11 mouse cellular contexts compared by ENCODE assay signal in genomic region chr2:18943930-18944329, GRCm38 (mm10). TPM values are rescaled to one million over a fixed set of nuclear protein-coding genes. Genes with fewer than 3 reads are reported as not detected.
A peak's percentile ranks its signal among the peaks of the same experiment; 100 is the strongest.
DNase-seq lines count a peak whose midpoint lies in the region; ATAC-seq and TF ChIP-seq lines count a peak whose summit lies in the region.
"Had no signal": no experiment of that assay in that cellular context is flagged by ENCODE, and none has a peak within 500 bp of the region (broad histone marks: within the 10 kb centered on the region; RNA-seq: fewer than 3 reads in every experiment).

No protein-coding gene starts in this region.

- H3K27ac ChIP-seq in spleen, adult 2 months (ENCODE audit: insufficient read depth, low read length) = peak overlapping the region; percentile 45
- peak overlapping the region; percentile 11 for H3K27ac ChIP-seq in heart, embryonic 16.5 days (ENCODE audit: low read length)
- H3K27ac ChIP-seq in midbrain, embryonic 16.5 days (ENCODE audit: low read length) = no peak overlapping the region
- no peak overlapping the region for H3K27ac ChIP-seq in hindbrain, embryonic 14.5 days
- H3K27ac ChIP-seq: hindbrain, embryonic 15.5 days had no signal

- 39% methylated on average over 2 of the region's 2 CpGs for WGBS in spleen, adult 2 months
- 72% methylated on average over 2 of the region's 2 CpGs for WGBS in heart, embryonic 16.5 days
- 79% methylated on average over 2 of the region's 2 CpGs for WGBS in midbrain, embryonic 16.5 days
- WGBS in hindbrain, embryonic 14.5 days = 68% methylated on average over 2 of the region's 2 CpGs

- no peaks in the 10 kb centered on the region for H3K36me3 ChIP-seq in spleen, adult 2 months (ENCODE audit: control insufficient read depth, insufficient read depth, low read length)
- no peaks in the 10 kb centered on the region for H3K36me3 ChIP-seq in heart, embryonic 16.5 days (ENCODE audit: control insufficient read depth, insufficient read depth)
- H3K36me3 ChIP-seq in midbrain, embryonic 16.5 days (ENCODE audit: control insufficient read depth, insufficient read depth, low read length) = no peaks in the 10 kb centered on the region
- H3K36me3 ChIP-seq in hindbrain, embryonic 14.5 days (replicated peaks; ENCODE audit: control insufficient read depth, insufficient read depth) = no peaks in the 10 kb centered on the region
- H3K36me3 ChIP-seq: hindbrain, embryonic 15.5 days had no signal

- no peaks in the 10 kb centered on the region for H3K27me3 ChIP-seq in spleen, adult 2 months (ENCODE audit: control insufficient read depth, insufficient read depth, low read length)
- H3K27me3 ChIP-seq in heart, embryonic 16.5 days (ENCODE audit: control insufficient read depth, insufficient read depth, low read length) = no peaks in the 10 kb centered on the region
- no peaks in the 10 kb centered on the region for H3K27me3 ChIP-seq in midbrain, embryonic 16.5 days (ENCODE audit: control insufficient read depth, insufficient read depth, low read depth, low read length)
- no peaks in the 10 kb centered on the region for H3K27me3 ChIP-seq in hindbrain, embryonic 14.5 days (ENCODE audit: control insufficient read depth, insufficient read depth, low read length)
- H3K27me3 ChIP-seq: hindbrain, embryonic 15.5 days had no signal

- no peak overlapping the region for H3K4me2 ChIP-seq in heart, embryonic 16.5 days (ENCODE audit: low read depth, low read length)
- no peak overlapping the region for H3K4me2 ChIP-seq in midbrain, embryonic 16.5 days (ENCODE audit: low read length)
- H3K4me2 ChIP-seq in hindbrain, embryonic 14.5 days (replicated peaks) = no peak overlapping the region
- H3K4me2 ChIP-seq: hindbrain, embryonic 15.5 days had no signal

- no peak overlapping the region for H3K9ac ChIP-seq in heart, embryonic 16.5 days (ENCODE audit: low read length)
- no peak overlapping the region for H3K9ac ChIP-seq in midbrain, embryonic 16.5 days (ENCODE audit: low read depth, low read length)
- H3K9ac ChIP-seq in hindbrain, embryonic 14.5 days = no peak overlapping the region
- H3K9ac ChIP-seq: hindbrain, embryonic 15.5 days had no signal

- H3K4me3 ChIP-seq in spleen, adult 2 months (ENCODE audit: extremely low read depth, insufficient read depth, insufficient read length) = no peak overlapping the region
- no peak overlapping the region for H3K4me3 ChIP-seq in heart, embryonic 16.5 days (ENCODE audit: low read length)
- no peak overlapping the region for H3K4me3 ChIP-seq in midbrain, embryonic 16.5 days (ENCODE audit: low read depth, low read length)
- no peak overlapping the region for H3K4me3 ChIP-seq in hindbrain, embryonic 14.5 days (replicated peaks; ENCODE audit: low read length)
- H3K4me3 ChIP-seq: hindbrain, embryonic 15.5 days had no signal

- H3K4me1 ChIP-seq in spleen, adult 2 months (ENCODE audit: control insufficient read depth, insufficient read depth, insufficient read length) = peaks cover 12% of the 10 kb centered on the region; the same call in 1 of the 2 replicates
- peaks cover 45% of the 10 kb centered on the region for H3K4me1 ChIP-seq in heart, embryonic 16.5 days (ENCODE audit: control insufficient read depth, insufficient read depth, low read length)
- peaks cover 5% of the 10 kb centered on the region for H3K4me1 ChIP-seq in midbrain, embryonic 16.5 days (ENCODE audit: control insufficient read depth, insufficient read depth, low read length)
- H3K4me1 ChIP-seq in hindbrain, embryonic 14.5 days (replicated peaks; ENCODE audit: control insufficient read depth, insufficient read depth, low read length) = peaks cover 9% of the 10 kb centered on the region; the same call in 1 of the 2 replicates

- no peak for TF ChIP-seq CTCF in spleen, adult 2 months (IDR thresholded peaks at IDR 0.05; ENCODE audit: extremely low read depth, insufficient read depth, insufficient read length, insufficient replicate concordance)

- no peak for DNase-seq in spleen, adult 2 months (ENCODE audit: low read depth in 1 of 2, low spot score in 2 of 2)
- DNase-seq in spleen, postnatal 36 days (ENCODE audit: low spot score in 2 of 2) = no peak
- peak; percentile 69 to 77 for DNase-seq in kidney, postnatal 25 days
- no peak for DNase-seq in left cerebral cortex, postnatal 25 days (ENCODE audit: low spot score in 2 of 2)
- no peak for DNase-seq in cerebellum, adult 9-10 months
- no peak for DNase-seq in hindbrain, embryonic 14.5 days (ENCODE audit: low spot score)
- DNase-seq: thymus, adult 18-20 months had no signal

- no peak for TF ChIP-seq POLR2A in spleen, adult 2 months (IDR thresholded peaks at IDR 0.05; ENCODE audit: low read depth, low read length)

- intact Hi-C loops in left cerebral cortex, postnatal 25 days (cut with DNase I) = no loop called here

- ATAC-seq in heart, embryonic 16.5 days (replicated peaks; ENCODE audit: extremely low read depth, insufficient read depth, low FRiP score) = peak; percentile 32; the same call in 1 of the 2 replicates
- ATAC-seq in midbrain, embryonic 16.5 days = no peak
- no peak for ATAC-seq in hindbrain, embryonic 14.5 days (ENCODE audit: low FRiP score)
- ATAC-seq: forebrain, embryonic 16.5 days had no signal

- no peaks in the 10 kb centered on the region for H3K9me3 ChIP-seq in heart, embryonic 16.5 days (replicated peaks; ENCODE audit: control insufficient read depth, low read length)
- H3K9me3 ChIP-seq in midbrain, embryonic 16.5 days (replicated peaks; ENCODE audit: control insufficient read depth, low read length, poor library complexity, severe bottlenecking) = no peaks in the 10 kb centered on the region
- no peaks in the 10 kb centered on the region for H3K9me3 ChIP-seq in hindbrain, embryonic 14.5 days (ENCODE audit: control insufficient read depth, low read length)
- H3K9me3 ChIP-seq: hindbrain, embryonic 15.5 days had no signal

RNA-seq across cellular contexts. Expression of gene Pip4k2a, which starts 54.0 kb away (rescaled TPM):
- polyA plus RNA-seq in spleen, adult 2 months (2012; rRNA removed) = 21.4 and 21.8 TPM in 2 replicates
- 7.7 and 10.0 TPM in 2 replicates for polyA plus RNA-seq in heart, embryonic 16.5 days (2015; fragmentation: Nextera tagmentation; extraction: Ambion mirVana)
- 10.0 and 10.2 TPM in 2 replicates for polyA plus RNA-seq in midbrain, embryonic 16.5 days (2015; fragmentation: Nextera tagmentation; extraction: Ambion mirVana)
- 10 to 100 TPM; 49.8 to 50.1 TPM for total RNA-seq in left cerebral cortex, postnatal 25 days (2021)
- 14.2 and 15.7 TPM in 2 replicates for polyA plus RNA-seq in hindbrain, embryonic 14.5 days (2014; fragmentation: Nextera tagmentation; extraction: Ambion mirVana)

RNA-seq across cellular contexts. Expression of gene 4930426L09Rik, which starts 54.2 kb away (rescaled TPM):
- 0.69 and 1.2 TPM in 2 replicates for polyA plus RNA-seq in spleen, adult 2 months (2012; rRNA removed)
- 0.09 and 0.30 TPM in 2 replicates for polyA plus RNA-seq in heart, embryonic 16.5 days (2015; fragmentation: Nextera tagmentation; extraction: Ambion mirVana)
- 0.32 and 0.53 TPM in 2 replicates for polyA plus RNA-seq in midbrain, embryonic 16.5 days (2015; fragmentation: Nextera tagmentation; extraction: Ambion mirVana)
- total RNA-seq in left cerebral cortex, postnatal 25 days (2021) = 1 to 10 TPM; 1.3 to 1.8 TPM
- polyA plus RNA-seq in hindbrain, embryonic 14.5 days (2014; fragmentation: Nextera tagmentation; extraction: Ambion mirVana) = 0.60 and 0.74 TPM in 2 replicates

Comparison
In these comparisons a context has a peak if more than half of its experiments do, and no peak if none do; other contexts are left out.
1. DNase-seq: peak in kidney, postnatal 25 days (2 of 2); none in spleen, adult 2 months (0 of 2), spleen, postnatal 36 days (0 of 2), left cerebral cortex, postnatal 25 days (0 of 2), cerebellum, adult 9-10 months (single experiment) and hindbrain, embryonic 14.5 days (single experiment).
2. H3K27ac ChIP-seq: peak in spleen, adult 2 months (single experiment) and heart, embryonic 16.5 days (single experiment); none in midbrain, embryonic 16.5 days (single experiment) and hindbrain, embryonic 14.5 days (single experiment).